Mouse (Mus musculus) adrenal gland, adult 2 months (tissue): Measurements from ENCODE around the gene Pik3ap1. TPM values are rescaled to one million over a fixed set of nuclear protein-coding genes. Genes with fewer than 3 reads are reported as not detected.

ENCODE experiments used
- polyA plus RNA-seq: library from polyadenylated mRNA; depleted of rRNA; stranded (reverse); fragments of >200 nt; gene quantifications from 2 replicates; pipeline ENCODE4 v1.2.3, GENCODE M21; 2012; rRNA removed
- total RNA-seq, 2 experiments: library from RNA; stranded (reverse); gene quantifications; 2 replicates each; pipeline ENCODE4 v1.2.3; 2021

Pik3ap1 gene
- total and polyA plus RNA-seq, 3 experiments, result 3.6 to 37.2 (median 6.5) TPM

Other genes starting within 250 kb of the Pik3ap1 start
- gene Tll2, start 178.3 kb downstream of the Pik3ap1 start, total RNA-seq, result not detected
- 0.11 and 0.12 TPM in 2 replicates for gene Tll2, start 178.3 kb downstream of the Pik3ap1 start, polyA plus RNA-seq
- 100 to 1,000 TPM; 144 to 171 TPM for gene Tm9sf3, start 121.1 kb downstream of the Pik3ap1 start, total RNA-seq
- 23.2 and 29.6 TPM in 2 replicates for gene Tm9sf3, start 121.1 kb downstream of the Pik3ap1 start, polyA plus RNA-seq
- gene Lcor, start 97.5 kb upstream of the Pik3ap1 start, total RNA-seq, result 10 to 100 TPM; 13.2 to 18.5 TPM
- 0.87 and 2.0 TPM in 2 replicates for gene Lcor, start 97.5 kb upstream of the Pik3ap1 start, polyA plus RNA-seq
- gene Gm340, start 197.3 kb upstream of the Pik3ap1 start, total RNA-seq, result 10 to 100 TPM; 12.9 to 15.0 TPM
- 0.33 and 0.39 TPM in 2 replicates for gene Gm340, start 197.3 kb upstream of the Pik3ap1 start, polyA plus RNA-seq